Mouse (Mus musculus): ENCODE results near the gene Tpi1.

Gene Tpi1

DNA sequence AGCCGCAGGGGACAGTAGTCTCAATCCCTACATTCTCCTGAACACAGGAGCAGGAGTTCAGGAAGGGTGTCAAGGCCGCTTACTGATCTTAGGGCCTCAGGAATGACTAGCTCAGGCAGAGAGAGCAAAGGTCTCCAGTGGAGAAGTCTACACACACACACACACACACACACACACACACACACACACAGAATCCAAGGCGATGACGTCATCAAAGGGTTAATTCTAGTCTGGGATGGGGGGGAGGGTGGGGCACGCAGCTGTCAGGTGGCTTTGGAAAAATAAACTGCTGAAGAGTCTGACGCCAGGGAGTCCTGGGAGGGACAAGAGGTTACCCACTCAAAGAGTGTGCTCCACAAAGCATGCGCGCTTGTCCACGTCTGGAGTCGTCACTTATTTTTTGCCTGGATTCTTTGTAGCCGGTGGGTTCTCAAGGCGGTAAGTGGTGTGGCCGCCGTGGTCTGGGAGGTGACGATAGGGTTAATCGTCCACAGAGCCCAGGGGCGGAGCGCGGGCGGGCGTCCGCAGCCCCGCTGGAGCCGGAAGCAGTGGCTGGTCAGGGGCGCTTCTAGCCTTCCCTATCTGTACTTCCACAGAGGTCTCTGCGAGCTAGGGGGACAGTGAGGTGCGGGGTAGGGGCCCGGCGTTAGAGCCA lies 5.6 kb downstream of the Tpi1 start, which contains the start of gene Spsb2:
Gene Spsb2, plus strand, starts transcription at position 304 of the 655 bp plus-strand sequence.
- ChIA-PET CTCF (interaction anchor here (0.6 to 5.2 kb wide), 17 partner anchors 21 to 362 kb away, joined by 3 to 22 read pairs (median 4); partner anchors contain the start of genes Cdca3 (in 1 of the 4), Mlf2 (in 1 of the 4), Usp5 (in 1 of the 4) and Zfp384 (in 1 of the 4)), POLR2A (interaction anchor here (0.6 to 18.7 kb wide), 58 partner anchors 9 to 383 kb away, joined by 3 to 601 read pairs (median 4); partner anchors contain the start of genes Cdca3 (in 3 of the 4), Emg1 (in 3 of the 4), Grcc10 (in 3 of the 4) and Phb2 (in 3 of the 4))

GRCm38 (mm10) chr6:124807986-124808357 lies 6.1 kb downstream of the Tpi1 start:
- CTCF ChIA-PET = interaction anchor here in 2 of 4 experiments (0.6 to 5.2 kb wide), 5 partner anchors 39 to 358 kb away, joined by 3 to 22 read pairs (median 8); partner anchors contain the start of gene Mlf2 (in 1 of the 2)
- POLR2A ChIA-PET = interaction anchor here (0.5 to 18.7 kb wide), 30 partner anchors 9 to 358 kb away, joined by 3 to 601 read pairs (median 5); partner anchors contain the start of genes Cdca3 (in 3 of the 4), Grcc10 (in 3 of the 4), Usp5 (in 3 of the 4) and Gnb3 (in 2 of the 4)

DNA sequence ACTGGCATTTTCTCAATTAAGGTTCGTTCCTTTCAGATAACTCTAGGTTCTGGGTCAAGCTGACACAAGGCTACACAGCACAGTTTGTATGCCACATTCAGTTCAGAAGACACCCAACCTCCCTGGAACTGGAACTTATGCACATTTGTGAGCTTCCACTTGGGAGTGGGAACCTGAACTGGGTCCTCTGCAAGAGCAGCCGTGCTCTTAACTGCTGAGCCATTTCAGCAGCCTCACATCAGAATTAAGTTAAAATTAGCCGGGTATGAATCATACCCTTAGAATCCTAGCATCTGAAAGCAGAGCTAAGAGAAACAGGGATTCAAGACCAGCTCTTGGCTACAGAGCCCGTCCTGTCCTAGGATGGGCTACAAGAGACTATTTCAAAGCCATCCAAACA lies 6.7 kb downstream of the Tpi1 start:
- ChIA-PET CTCF (interaction anchor here in 1 of 4 experiments (2.5 to 5.2 kb wide), 3 partner anchors 22 to 123 kb away, joined by 10 to 22 read pairs (median 19); partner anchors contain the start of genes Cdca3, Mlf2 and Usp5), POLR2A (interaction anchor here (0.5 to 18.7 kb wide), 16 partner anchors 10 to 358 kb away, joined by 3 to 601 read pairs (median 6); partner anchors contain the start of genes Cdca3 (in 3 of the 4), Usp5 (in 3 of the 4), Grcc10 (in 2 of the 4) and Emg1 (in 1 of the 4))

- ChIA-PET POLR2A (interaction anchor here (0.6 to 18.7 kb wide), 75 partner anchors 7 to 389 kb away, joined by 3 to 601 read pairs (median 7); partner anchors contain the start of genes Grcc10 (in 4 of the 4), Cdca3 (in 3 of the 4), Emg1 (in 3 of the 4) and Phb2 (in 3 of the 4)), CTCF (interaction anchor here in 3 of 4 experiments (0.9 to 5.2 kb wide), 12 partner anchors 10 to 326 kb away, joined by 3 to 22 read pairs (median 7); partner anchors contain the start of genes Cdca3 (in 2 of the 3), Usp5 (in 2 of the 3), C1rl (in 1 of the 3) and P3h3 (in 1 of the 3))
Observed at GRCm38 (mm10) chr6:124806446-124807140, 7.5 kb downstream of the Tpi1 start.

- CTCF ChIA-PET = interaction anchor here (0.5 to 5.2 kb wide), 44 partner anchors 9 to 1668 kb away, joined by 3 to 22 read pairs (median 5); partner anchors contain the start of genes Cdca3 (in 2 of the 4), Usp5 (in 2 of the 4), C1rl (in 1 of the 4) and Emg1 (in 1 of the 4)
- POLR2A ChIA-PET = interaction anchor here (0.5 to 18.7 kb wide), 158 partner anchors 8 to 622 kb away, joined by 3 to 601 read pairs (median 5); partner anchors contain the start of genes Cdca3 (in 4 of the 4), Grcc10 (in 4 of the 4), Usp5 (in 4 of the 4) and Emg1 (in 3 of the 4)
Observed at GRCm38 (mm10) chr6:124805341-124806321, 8.5 kb downstream of the Tpi1 start.

GRCm38 (mm10) chr6:124804341-124804740 lies 9.8 kb downstream of the Tpi1 start:
- CTCF ChIA-PET = interaction anchor here in 2 of 4 experiments (0.6 to 1.8 kb wide), 4 partner anchors 26 to 350 kb away, joined by 3 to 5 read pairs (median 4); no protein-coding TSS in a partner anchor
- POLR2A ChIA-PET = interaction anchor here in 2 of 4 experiments (0.7 to 18.7 kb wide), 24 partner anchors 12 to 392 kb away, joined by 3 to 601 read pairs (median 8); partner anchors contain the start of genes Lpcat3 (in 2 of the 2), Mlf2 (in 2 of the 2), Ptpn6 (in 2 of the 2) and Cdca3 (in 1 of the 2)

GRCm38 (mm10) chr6:124803691-124804090 lies 10.4 kb downstream of the Tpi1 start:
- ChIA-PET CTCF (interaction anchor here (0.6 to 1.9 kb wide), 8 partner anchors 14 to 326 kb away, joined by 3 to 6 read pairs (median 3); no protein-coding TSS in a partner anchor), POLR2A (interaction anchor here (0.7 to 12.7 kb wide), 8 partner anchors 16 to 90 kb away, joined by 3 to 213 read pairs (median 4); partner anchors contain the start of genes Grcc10 (in 2 of the 4), Cdca3 (in 1 of the 4), Ptpn6 (in 1 of the 4) and Usp5 (in 1 of the 4))

DNA sequence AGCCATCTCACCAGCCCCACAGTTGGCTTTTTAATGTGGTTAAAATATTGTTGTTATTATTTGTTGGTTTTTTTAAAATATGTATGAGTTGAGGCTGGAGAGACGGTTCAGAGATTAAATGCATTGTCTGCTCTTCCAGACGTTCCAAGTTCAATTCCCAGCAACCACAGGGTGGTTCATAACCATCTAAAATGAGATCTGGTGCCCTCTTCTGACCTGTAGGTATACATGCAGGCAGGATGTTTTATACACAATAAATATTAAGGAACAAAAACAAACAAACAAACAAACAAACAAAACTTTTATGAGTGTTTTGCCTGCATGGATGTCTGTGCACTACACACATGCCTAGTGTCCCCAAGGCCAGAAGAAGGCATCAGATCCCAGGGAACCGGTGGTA lies 11.0 kb downstream of the Tpi1 start:
- ChIA-PET CTCF (interaction anchor here (0.6 to 1.9 kb wide), 10 partner anchors 13 to 326 kb away, joined by 3 to 6 read pairs (median 3); partner anchors contain the start of gene Mlf2 (in 1 of the 4)), POLR2A (interaction anchor here (0.6 to 12.7 kb wide), 16 partner anchors 10 to 285 kb away, joined by 3 to 213 read pairs (median 4); partner anchors contain the start of genes Grcc10 (in 3 of the 4), Cdca3 (in 1 of the 4), Emg1 (in 1 of the 4) and Phb2 (in 1 of the 4))

DNA sequence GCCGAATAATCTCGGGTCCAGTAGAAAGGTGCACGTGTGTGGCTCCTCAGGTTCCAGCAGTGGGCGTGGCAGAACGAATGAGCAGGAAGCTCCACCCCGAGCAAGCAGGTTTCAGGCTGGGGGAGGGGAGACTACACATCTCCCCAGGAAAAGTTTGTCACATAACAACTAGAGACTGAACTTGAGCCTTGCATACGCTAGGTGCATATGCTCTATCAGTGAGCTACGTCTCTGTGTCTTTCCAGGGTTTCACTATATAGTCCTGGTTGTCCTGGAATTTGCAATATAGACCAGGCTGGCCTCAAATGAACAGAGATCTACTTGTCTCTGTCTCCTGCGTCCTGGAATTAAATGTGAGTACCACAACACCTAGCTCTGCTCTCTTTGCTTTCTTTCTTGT lies 11.7 kb downstream of the Tpi1 start:
- ChIA-PET CTCF (interaction anchor here in 3 of 4 experiments (0.7 to 1.9 kb wide), 4 partner anchors 20 to 129 kb away, joined by 3 to 6 read pairs (median 4); partner anchors contain the start of gene Mlf2 (in 1 of the 3)), POLR2A (interaction anchor here (0.6 to 2.0 kb wide), 14 partner anchors 9 to 286 kb away, joined by 3 to 9 read pairs (median 4); partner anchors contain the start of genes Grcc10 (in 3 of the 4), Cdca3 (in 1 of the 4), Emg1 (in 1 of the 4) and Phb2 (in 1 of the 4))

DNA sequence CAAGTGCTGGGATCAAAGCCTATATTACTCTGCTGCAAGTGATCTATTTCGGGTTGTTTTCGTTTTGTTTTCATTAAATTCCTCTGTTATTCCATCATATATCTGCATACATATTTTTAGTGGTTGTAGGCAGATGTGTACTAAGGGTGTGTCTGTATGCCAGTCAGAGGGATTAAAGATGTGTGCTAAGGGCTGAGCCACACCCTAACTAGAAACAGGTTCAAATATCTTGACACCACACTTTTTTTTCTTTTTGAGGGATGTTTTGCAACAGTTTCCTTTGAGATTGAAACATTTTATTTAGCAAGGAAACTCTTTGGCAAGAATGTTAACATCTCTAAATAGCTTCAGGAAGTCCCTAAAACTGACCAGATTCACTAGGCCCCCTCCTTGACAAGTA lies 17.9 kb downstream of the Tpi1 start:
- CTCF ChIA-PET = interaction anchor here in 1 of 4 experiments (0.9 kb wide), 1 partner anchor 10 kb away, joined by 3 read pairs; no protein-coding TSS in a partner anchor
- POLR2A ChIA-PET = interaction anchor here in 3 of 4 experiments (0.9 to 1.6 kb wide), 9 partner anchors 8 to 55 kb away, joined by 3 to 5 read pairs (median 3); partner anchors contain the start of genes Grcc10 (in 2 of the 3), Cdca3 (in 1 of the 3) and Usp5 (in 1 of the 3)

GRCm38 (mm10) chr6:124795781-124796180 lies 18.3 kb downstream of the Tpi1 start:
- ChIA-PET CTCF (interaction anchor here in 1 of 4 experiments (0.9 kb wide), 1 partner anchor 10 kb away, joined by 3 read pairs; no protein-coding TSS in a partner anchor), POLR2A (interaction anchor here in 3 of 4 experiments (0.9 to 6.7 kb wide), 5 partner anchors 10 to 54 kb away, joined by 3 to 44 read pairs (median 4); partner anchors contain the start of genes Cdca3 (in 1 of the 3), Grcc10 (in 1 of the 3) and Usp5 (in 1 of the 3))

GRCm38 (mm10) chr6:124791911-124792310 lies 22.2 kb downstream of the Tpi1 start:
- POLR2A ChIA-PET = interaction anchor here in 2 of 4 experiments (0.6 to 6.7 kb wide), 5 partner anchors 14 to 52 kb away, joined by 3 to 44 read pairs (median 5); partner anchors contain the start of gene Grcc10 (in 1 of the 2)
- CTCF ChIA-PET = no interaction called here

DNA sequence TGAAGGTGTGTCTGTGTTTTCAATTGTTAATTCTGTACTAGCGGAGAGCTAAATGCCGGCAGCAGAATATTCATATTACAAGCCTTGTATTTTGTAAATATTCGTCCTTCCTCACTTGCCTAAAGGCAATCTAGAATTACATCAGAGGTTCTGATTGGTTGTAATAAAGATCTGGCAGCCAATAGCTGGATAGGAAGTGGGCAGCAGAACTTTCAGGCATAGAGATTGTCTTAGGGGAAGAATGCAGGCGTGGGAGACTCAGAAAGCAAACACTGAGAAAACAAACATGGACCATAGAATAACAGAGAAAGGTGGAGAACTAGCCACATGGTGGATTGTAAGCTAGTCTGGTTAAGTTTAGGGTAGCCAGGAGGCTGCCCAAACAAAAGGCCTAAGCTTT lies 24.0 kb downstream of the Tpi1 start:
- CTCF ChIA-PET = interaction anchor here (0.6 to 1.2 kb wide), 5 partner anchors 13 to 57 kb away, joined by 3 to 7 read pairs (median 4); no protein-coding TSS in a partner anchor

DNA sequence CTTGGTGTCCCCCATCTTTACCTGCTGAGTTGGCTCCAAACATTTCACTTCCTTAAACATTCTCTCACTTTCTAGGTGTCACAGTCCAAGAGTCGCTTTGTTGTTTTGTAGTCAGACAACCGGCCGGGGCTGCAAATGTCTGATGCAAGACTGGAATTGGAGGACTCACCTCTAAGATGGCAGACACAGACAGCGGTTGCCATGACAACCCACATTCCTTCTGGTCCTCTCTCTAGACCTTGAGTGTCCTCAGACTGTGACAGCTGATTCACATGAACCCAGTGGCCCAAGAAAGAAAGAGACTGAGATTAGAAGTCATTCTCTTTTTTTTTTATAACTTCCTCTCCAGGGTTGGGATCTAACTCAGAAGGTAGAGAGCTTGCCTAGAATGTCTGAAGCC lies 24.6 kb downstream of the Tpi1 start:
- CTCF ChIA-PET = interaction anchor here (0.6 to 1.2 kb wide), 5 partner anchors 14 to 23 kb away, joined by 3 to 7 read pairs (median 3); no protein-coding TSS in a partner anchor
- POLR2A ChIA-PET = interaction anchor here in 3 of 4 experiments (0.9 to 6.7 kb wide), 12 partner anchors 10 to 407 kb away, joined by 3 to 44 read pairs (median 4); partner anchors contain the start of genes Grcc10 (in 3 of the 3), Eno2 (in 1 of the 3), Gm45234 (in 1 of the 3) and Lrrc23 (in 1 of the 3)

More for the DNA sequence above, 24.0 kb downstream of the Tpi1 start:
- POLR2A ChIA-PET = interaction anchor here in 3 of 4 experiments (0.5 to 6.7 kb wide), 18 partner anchors 10 to 407 kb away, joined by 3 to 44 read pairs (median 4); partner anchors contain the start of genes Grcc10 (in 3 of the 3), Eno2 (in 1 of the 3), Gm45234 (in 1 of the 3) and Lrrc23 (in 1 of the 3)

GRCm38 (mm10) chr6:124787722-124788121 lies 26.4 kb downstream of the Tpi1 start:
- CTCF ChIA-PET = no interaction called here

More at GRCm38 (mm10) chr6:124787722-124788121, 26.4 kb downstream of the Tpi1 start:
- POLR2A ChIA-PET = interaction anchor here in 2 of 4 experiments (0.6 to 4.6 kb wide), 10 partner anchors 9 to 305 kb away, joined by 3 to 18 read pairs (median 4); partner anchors contain the start of genes Grcc10 (in 2 of the 2), Emg1 (in 1 of the 2), Phb2 (in 1 of the 2) and Spsb2 (in 1 of the 2)
